ENCODE assay signal across 18 mouse cellular contexts in genomic region chr3:104372374-104372773, GRCm38 (mm10).
A peak's percentile ranks its signal among the peaks of the same experiment; 100 is the strongest.
DNase-seq lines count a peak whose midpoint lies in the region; ATAC-seq and TF ChIP-seq lines count a peak whose summit lies in the region.
"Had no signal": no experiment of that assay in that cellular context is flagged by ENCODE, and none has a peak within 500 bp of the region (broad histone marks: within the 10 kb centered on the region; RNA-seq: fewer than 3 reads in every experiment).

No protein-coding gene starts in this region.

- H3K9ac ChIP-seq in kidney, embryonic 14.5 days (ENCODE audit: low read depth, low read length): no peak overlapping the region
- H3K9ac ChIP-seq in heart, embryonic 14.5 days (ENCODE audit: low read length): no peak overlapping the region
- no peak overlapping the region for H3K9ac ChIP-seq in lung, embryonic 14.5 days
- H3K9ac ChIP-seq: hindbrain, embryonic 14.5 days; liver, embryonic 13.5 days had no signal

- no peaks in the 10 kb centered on the region for H3K9me3 ChIP-seq in kidney, embryonic 14.5 days (ENCODE audit: control insufficient read depth, low read length)
- H3K9me3 ChIP-seq in heart, embryonic 14.5 days (ENCODE audit: control insufficient read depth, low read length): no peaks in the 10 kb centered on the region
- no peaks in the 10 kb centered on the region for H3K9me3 ChIP-seq in lung, embryonic 14.5 days (ENCODE audit: low read depth, low read length)
- no peaks in the 10 kb centered on the region for H3K9me3 ChIP-seq in forebrain, embryonic 10.5 days
- H3K9me3 ChIP-seq in embryonic facial prominence, embryonic 10.5 days: no peaks in the 10 kb centered on the region
- H3K9me3 ChIP-seq: liver, embryonic 13.5 days had no signal

- no peaks in the 10 kb centered on the region for H3K36me3 ChIP-seq in kidney, embryonic 14.5 days (ENCODE audit: control insufficient read depth, insufficient read depth, low read length)
- no peaks in the 10 kb centered on the region for H3K36me3 ChIP-seq in heart, embryonic 14.5 days (ENCODE audit: control insufficient read depth, insufficient read depth, low read length)
- H3K36me3 ChIP-seq in lung, embryonic 14.5 days (ENCODE audit: insufficient read depth): no peaks in the 10 kb centered on the region
- no peaks in the 10 kb centered on the region for H3K36me3 ChIP-seq in forebrain, embryonic 10.5 days (replicated peaks)
- no peaks in the 10 kb centered on the region for H3K36me3 ChIP-seq in embryonic facial prominence, embryonic 10.5 days (replicated peaks)
- H3K36me3 ChIP-seq: liver, embryonic 13.5 days had no signal

- no peak overlapping the region for H3K4me3 ChIP-seq in kidney, embryonic 14.5 days (ENCODE audit: low read length)
- no peak overlapping the region for H3K4me3 ChIP-seq in heart, embryonic 14.5 days (ENCODE audit: control insufficient read depth in 1 of 2, insufficient read depth in 1 of 2, low read depth in 1 of 2, low read length in 2 of 2)
- H3K4me3 ChIP-seq in lung, embryonic 14.5 days (ENCODE audit: low read depth, low read length): no peak overlapping the region
- H3K4me3 ChIP-seq in forebrain, embryonic 10.5 days: no peak overlapping the region
- H3K4me3 ChIP-seq in embryonic facial prominence, embryonic 10.5 days: no peak overlapping the region
- H3K4me3 ChIP-seq: liver, embryonic 13.5 days had no signal

- H3K27ac ChIP-seq in kidney, embryonic 14.5 days (ENCODE audit: low read depth, low read length): no peak overlapping the region
- H3K27ac ChIP-seq in heart, embryonic 14.5 days (replicated peaks in 1 of 2; ENCODE audit: control insufficient read depth in 1 of 2, insufficient read depth in 1 of 2, low read depth in 2 of 2, low read length in 2 of 2): peak overlapping the region; percentile 81 to 89
- H3K27ac ChIP-seq in lung, embryonic 14.5 days (ENCODE audit: low read depth): no peak overlapping the region
- no peak overlapping the region for H3K27ac ChIP-seq in forebrain, embryonic 10.5 days
- H3K27ac ChIP-seq in embryonic facial prominence, embryonic 10.5 days (replicated peaks): no peak overlapping the region
- H3K27ac ChIP-seq: hindbrain, embryonic 14.5 days; liver, embryonic 13.5 days had no signal

- H3K4me2 ChIP-seq in kidney, embryonic 14.5 days (replicated peaks; ENCODE audit: low read depth, low read length): no peak overlapping the region
- no peak overlapping the region for H3K4me2 ChIP-seq in heart, embryonic 14.5 days (ENCODE audit: low read length)
- H3K4me2 ChIP-seq in lung, embryonic 14.5 days: no peak overlapping the region
- H3K4me2 ChIP-seq: hindbrain, embryonic 14.5 days; liver, embryonic 13.5 days had no signal

- peak; percentile 21 for DNase-seq in kidney, adult 11 months
- DNase-seq in lung, embryonic 14.5 days: peak; percentile 55
- peak; percentile 47 to 70 for DNase-seq in lung, postnatal 4 days
- no peak for DNase-seq in forebrain, embryonic 10.5 days (ENCODE audit: extremely low spot score, low spot score)
- DNase-seq in left cerebral cortex, postnatal 14 days (ENCODE audit: low spot score in 2 of 2): no peak
- no peak for DNase-seq in embryonic facial prominence, embryonic 10.5 days (ENCODE audit: low spot score)
- DNase-seq: cerebellum, postnatal 25 days; kidney, postnatal 4 days; layer of hippocampus, postnatal 36 days; liver, embryonic 13.5 days; midbrain, embryonic 14.5 days; right cerebral cortex, adult 18-20 months; thymus, postnatal 4 days had no signal

- no peak for ATAC-seq in kidney, embryonic 14.5 days (ENCODE audit: low FRiP score, low TSS enrichment)
- ATAC-seq in heart, embryonic 14.5 days (ENCODE audit: insufficient number of reproducible peaks, insufficient read depth, low FRiP score, low read depth): peak; percentile 72
- peak; percentile 49; the same call in 1 of the 2 replicates for ATAC-seq in lung, embryonic 14.5 days (ENCODE audit: insufficient read depth)
- ATAC-seq: forebrain, embryonic 14.5 days; intestine, embryonic 16.5 days had no signal

- H3K27me3 ChIP-seq in kidney, embryonic 14.5 days (ENCODE audit: control insufficient read depth, insufficient read depth, low read length): no peaks in the 10 kb centered on the region
- no peaks in the 10 kb centered on the region for H3K27me3 ChIP-seq in heart, embryonic 14.5 days (ENCODE audit: control insufficient read depth, insufficient read depth, low read length)
- H3K27me3 ChIP-seq in lung, embryonic 14.5 days (ENCODE audit: insufficient read depth, low read length): no peaks in the 10 kb centered on the region
- H3K27me3 ChIP-seq in forebrain, embryonic 10.5 days (ENCODE audit: poor library complexity, severe bottlenecking): no peaks in the 10 kb centered on the region
- no peaks in the 10 kb centered on the region for H3K27me3 ChIP-seq in embryonic facial prominence, embryonic 10.5 days (replicated peaks; ENCODE audit: low read depth, poor library complexity, severe bottlenecking)
- H3K27me3 ChIP-seq: liver, embryonic 13.5 days had no signal

- no peaks in the 10 kb centered on the region for H3K4me1 ChIP-seq in kidney, embryonic 14.5 days (ENCODE audit: control insufficient read depth, insufficient read depth, low read length)
- peaks cover 28 to 46% of the 10 kb centered on the region in 2 experiments for H3K4me1 ChIP-seq in heart, embryonic 14.5 days (ENCODE audit: control insufficient read depth in 2 of 2, insufficient read depth in 2 of 2, low read length in 2 of 2)
- H3K4me1 ChIP-seq in lung, embryonic 14.5 days (ENCODE audit: insufficient read depth): peaks cover 9% of the 10 kb centered on the region; the same call in 1 of the 2 replicates
- H3K4me1 ChIP-seq in forebrain, embryonic 10.5 days: peaks cover 8% of the 10 kb centered on the region; the same call in 1 of the 2 replicates
- H3K4me1 ChIP-seq in embryonic facial prominence, embryonic 10.5 days: peaks cover 15% of the 10 kb centered on the region
- H3K4me1 ChIP-seq: liver, embryonic 13.5 days had no signal

- intact Hi-C loops in left cerebral cortex, postnatal 14 days (cut with DNase I): no loop called here

- no peak for TF ChIP-seq CTCF in lung, embryonic 14.5 days (IDR thresholded peaks at IDR 0.05; ENCODE audit: low read depth)

- WGBS in kidney, embryonic 14.5 days: 79% methylated on average over 2 of the region's 2 CpGs
- 19% methylated on average over 2 of the region's 2 CpGs for WGBS in heart, embryonic 14.5 days
- 43% methylated on average over 2 of the region's 2 CpGs for WGBS in lung, embryonic 14.5 days
- 88% methylated on average over 2 of the region's 2 CpGs for WGBS in forebrain, embryonic 10.5 days
- WGBS in embryonic facial prominence, embryonic 10.5 days: 80% methylated on average over 2 of the region's 2 CpGs

Comparison
In these comparisons a context has a peak if more than half of its experiments do, and no peak if none do; other contexts are left out.
1. DNase-seq: peak in kidney, adult 11 months (single experiment), lung, embryonic 14.5 days (single experiment) and lung, postnatal 4 days (2 of 2); none in forebrain, embryonic 10.5 days (single experiment), left cerebral cortex, postnatal 14 days (0 of 2) and embryonic facial prominence, embryonic 10.5 days (single experiment).
2. H3K27ac ChIP-seq: peak in heart, embryonic 14.5 days (2 of 2); none in kidney, embryonic 14.5 days (single experiment), lung, embryonic 14.5 days (single experiment), forebrain, embryonic 10.5 days (single experiment) and embryonic facial prominence, embryonic 10.5 days (single experiment).